8 mouse cellular contexts compared by ENCODE assay signal in genomic region chr5:24995576-24996100, GRCm38 (mm10).
DNase-seq lines count a peak whose midpoint lies in the region; ATAC-seq and TF ChIP-seq lines count a peak whose summit lies in the region.

No protein-coding gene starts in this region.

- H3K9me3 ChIP-seq in midbrain, embryonic 14.5 days (ENCODE audit: control insufficient read depth, low read length) = no peaks in the 10 kb centered on the region
- H3K9me3 ChIP-seq in midbrain, embryonic 11.5 days (ENCODE audit: control insufficient read depth, low read length) = no peaks in the 10 kb centered on the region
- no peaks in the 10 kb centered on the region for H3K9me3 ChIP-seq in lung, embryonic 14.5 days (ENCODE audit: low read depth, low read length)

- 75% methylated on average over 13 of the region's 13 CpGs for WGBS in midbrain, embryonic 14.5 days
- WGBS in midbrain, embryonic 11.5 days = 77% methylated on average over 13 of the region's 13 CpGs
- WGBS in heart, adult 2 months = 6% methylated on average over 13 of the region's 13 CpGs
- WGBS in kidney, adult 2 months = 7% methylated on average over 13 of the region's 13 CpGs
- 9% methylated on average over 13 of the region's 13 CpGs for WGBS in lung, embryonic 14.5 days

- TF ChIP-seq EP300 in heart, adult 2 months (IDR thresholded peaks at IDR 0.05; ENCODE audit: insufficient read depth, low read depth, low read length) = peak; percentile 51; the same call in 1 of the 2 replicates

- peak; percentile 56; the same call in 1 of the 2 replicates for TF ChIP-seq POLR2A in cortical plate, adult 2 months (IDR thresholded peaks at IDR 0.05; ENCODE audit: extremely low read depth, insufficient read depth, low read length)
- peak; percentile 46 for TF ChIP-seq POLR2A in heart, adult 2 months (IDR thresholded peaks at IDR 0.05; ENCODE audit: insufficient read depth, low read depth, low read length)
- TF ChIP-seq POLR2A in kidney, adult 2 months (IDR thresholded peaks at IDR 0.05; ENCODE audit: low read depth, low read length) = no peak

- no peak overlapping the region for H3K9ac ChIP-seq in midbrain, embryonic 14.5 days (replicated peaks; ENCODE audit: low read length)
- no peak overlapping the region for H3K9ac ChIP-seq in midbrain, embryonic 11.5 days (ENCODE audit: low read length)
- peak overlapping the region; percentile 63 for H3K9ac ChIP-seq in heart, adult 2 months (ENCODE audit: low read depth, low read length)
- peak overlapping the region; percentile 38 for H3K9ac ChIP-seq in lung, embryonic 14.5 days

- DNase-seq in midbrain, embryonic 14.5 days = peak; percentile 53
- DNase-seq in midbrain, embryonic 11.5 days (ENCODE audit: low spot score, missing footprints) = no peak
- peak; percentile 61 to 74 for DNase-seq in heart, adult 2 months
- DNase-seq in kidney, adult 2 months = peak; percentile 81
- peak; percentile 91 for DNase-seq in lung, embryonic 14.5 days
- DNase-seq in right cerebral cortex, postnatal 36 days (ENCODE audit: low spot score in 2 of 2) = peak; percentile 64 to 87
- DNase-seq in spleen, adult 18-20 months = no peak

- ATAC-seq in midbrain, embryonic 14.5 days (ENCODE audit: low FRiP score, low TSS enrichment) = no peak
- no peak for ATAC-seq in midbrain, embryonic 11.5 days (ENCODE audit: low FRiP score)
- peak; percentile 93 for ATAC-seq in lung, embryonic 14.5 days (ENCODE audit: insufficient read depth)

- H3K4me3 ChIP-seq in midbrain, embryonic 14.5 days (replicated peaks; ENCODE audit: low read depth, low read length) = no peak overlapping the region
- no peak overlapping the region for H3K4me3 ChIP-seq in midbrain, embryonic 11.5 days (ENCODE audit: low read depth, low read length)
- peak overlapping the region; percentile 25 for H3K4me3 ChIP-seq in cortical plate, adult 2 months (ENCODE audit: insufficient read depth, low read length)
- peak overlapping the region; percentile 46 for H3K4me3 ChIP-seq in heart, adult 2 months
- peak overlapping the region; percentile 34 for H3K4me3 ChIP-seq in kidney, adult 2 months (ENCODE audit: insufficient read depth, low read depth, low read length)
- peak overlapping the region; percentile 23 for H3K4me3 ChIP-seq in lung, embryonic 14.5 days (ENCODE audit: low read depth, low read length)

- H3K79me2 ChIP-seq in heart, adult 2 months (replicated peaks; ENCODE audit: control insufficient read depth, insufficient read depth, low read length) = no peaks in the 10 kb centered on the region

- no peaks in the 10 kb centered on the region for H3K36me3 ChIP-seq in midbrain, embryonic 14.5 days (ENCODE audit: control insufficient read depth, insufficient read depth, low read length)
- H3K36me3 ChIP-seq in midbrain, embryonic 11.5 days (ENCODE audit: control insufficient read depth, insufficient read depth, low read length) = no peaks in the 10 kb centered on the region
- H3K36me3 ChIP-seq in heart, adult 2 months (ENCODE audit: control insufficient read depth, insufficient read depth, low read length) = no peaks in the 10 kb centered on the region
- H3K36me3 ChIP-seq in kidney, adult 2 months (ENCODE audit: control insufficient read depth, insufficient read depth, low read length) = no peaks in the 10 kb centered on the region
- H3K36me3 ChIP-seq in lung, embryonic 14.5 days (ENCODE audit: insufficient read depth) = no peaks in the 10 kb centered on the region

- peak overlapping the region; percentile 10; the same call in 1 of the 2 replicates for H3K4me2 ChIP-seq in midbrain, embryonic 14.5 days (ENCODE audit: low read length)
- H3K4me2 ChIP-seq in midbrain, embryonic 11.5 days = no peak overlapping the region
- peak overlapping the region; percentile 60 for H3K4me2 ChIP-seq in lung, embryonic 14.5 days

- no peak for TF ChIP-seq CTCF in cortical plate, adult 2 months (IDR thresholded peaks at IDR 0.05; ENCODE audit: extremely low read depth, insufficient read depth, low read length)
- no peak for TF ChIP-seq CTCF in heart, adult 2 months (IDR thresholded peaks at IDR 0.05)
- TF ChIP-seq CTCF in kidney, adult 2 months (conservative IDR thresholded peaks at IDR 0.05; ENCODE audit: insufficient read depth, insufficient read length, low read depth, low read length) = no peak
- TF ChIP-seq CTCF in lung, embryonic 14.5 days (IDR thresholded peaks at IDR 0.05; ENCODE audit: low read depth) = no peak

- no peak overlapping the region for H3K27ac ChIP-seq in midbrain, embryonic 14.5 days (replicated peaks; ENCODE audit: low read depth, low read length)
- no peak overlapping the region for H3K27ac ChIP-seq in midbrain, embryonic 11.5 days (ENCODE audit: low read depth, low read length)
- no peak overlapping the region for H3K27ac ChIP-seq in cortical plate, adult 2 months (ENCODE audit: insufficient read depth, low read length)
- H3K27ac ChIP-seq in heart, adult 2 months = peak overlapping the region; percentile 79
- H3K27ac ChIP-seq in kidney, adult 2 months (ENCODE audit: insufficient read depth, low read depth, low read length) = 0 out of 2 replicates have a peak overlapping the region, but pooled peaks have one; percentile 14
- H3K27ac ChIP-seq in lung, embryonic 14.5 days (ENCODE audit: low read depth) = peak overlapping the region; percentile 39; the same call in 1 of the 2 replicates

- no peaks in the 10 kb centered on the region for H3K27me3 ChIP-seq in midbrain, embryonic 14.5 days (ENCODE audit: control insufficient read depth, insufficient read depth, low read length)
- no peaks in the 10 kb centered on the region for H3K27me3 ChIP-seq in midbrain, embryonic 11.5 days (ENCODE audit: control insufficient read depth, insufficient read depth, low read length)
- H3K27me3 ChIP-seq in heart, adult 2 months (ENCODE audit: control insufficient read depth, insufficient read depth, low read length) = no peaks in the 10 kb centered on the region
- H3K27me3 ChIP-seq in kidney, adult 2 months (replicated peaks; ENCODE audit: control insufficient read depth, insufficient read depth, low read length) = no peaks in the 10 kb centered on the region
- no peaks in the 10 kb centered on the region for H3K27me3 ChIP-seq in lung, embryonic 14.5 days (ENCODE audit: insufficient read depth, low read length)

- no peaks in the 10 kb centered on the region for H3K4me1 ChIP-seq in midbrain, embryonic 14.5 days (ENCODE audit: control insufficient read depth, insufficient read depth, low read length)
- no peaks in the 10 kb centered on the region for H3K4me1 ChIP-seq in midbrain, embryonic 11.5 days (ENCODE audit: control insufficient read depth, insufficient read depth, low read length)
- H3K4me1 ChIP-seq in cortical plate, adult 2 months (ENCODE audit: control insufficient read depth, insufficient read depth, low read length) = peaks cover 7% of the 10 kb centered on the region; the same call in 1 of the 2 replicates
- peaks cover 10% of the 10 kb centered on the region for H3K4me1 ChIP-seq in heart, adult 2 months (ENCODE audit: control insufficient read depth, insufficient read depth, low read length)
- peaks cover 16% of the 10 kb centered on the region; the same call in 1 of the 2 replicates for H3K4me1 ChIP-seq in kidney, adult 2 months (ENCODE audit: control insufficient read depth, insufficient read depth, low read length)
- H3K4me1 ChIP-seq in lung, embryonic 14.5 days (ENCODE audit: insufficient read depth) = 0 out of 2 replicates have a peak, but pooled peaks cover 4% of the 10 kb centered on the region

- intact Hi-C loops in heart, adult 2 months (cut with DNase I) = no loop called here

Comparison
In these comparisons a context has a peak if more than half of its experiments do, and no peak if none do; other contexts are left out.
1. DNase-seq: peak in midbrain, embryonic 14.5 days (single experiment), heart, adult 2 months (2 of 2), kidney, adult 2 months (single experiment), lung, embryonic 14.5 days (single experiment) and right cerebral cortex, postnatal 36 days (2 of 2); none in midbrain, embryonic 11.5 days (single experiment) and spleen, adult 18-20 months (0 of 2).
2. H3K27ac ChIP-seq: peak in heart, adult 2 months (single experiment), kidney, adult 2 months (single experiment) and lung, embryonic 14.5 days (single experiment); none in midbrain, embryonic 14.5 days (single experiment), midbrain, embryonic 11.5 days (single experiment) and cortical plate, adult 2 months (single experiment).
3. H3K4me3 ChIP-seq: peak in cortical plate, adult 2 months (single experiment), heart, adult 2 months (single experiment), kidney, adult 2 months (single experiment) and lung, embryonic 14.5 days (single experiment); none in midbrain, embryonic 14.5 days (single experiment) and midbrain, embryonic 11.5 days (single experiment).
4. H3K9ac ChIP-seq: peak in heart, adult 2 months (single experiment) and lung, embryonic 14.5 days (single experiment); none in midbrain, embryonic 14.5 days (single experiment) and midbrain, embryonic 11.5 days (single experiment).